Mouse (Mus musculus) T-helper 1 cell (primary cell): ENCODE measurements at regions not wholly inside any gene's neighbourhood (a gene's known extent, or its start where the extent isn't known, plus 50 kb on each side); places are given as distances from the start of the nearest gene placed in this dataset.

Experiments used
- in situ Hi-C: fragments of 300-600 bp; cut with MboI, MseI; formaldehyde crosslinking; loops from one replicate; pipeline ENCODE4 v1.15.1; 2025; ENCODE audit warnings: high pct_unique_total_duplicates

DNA sequence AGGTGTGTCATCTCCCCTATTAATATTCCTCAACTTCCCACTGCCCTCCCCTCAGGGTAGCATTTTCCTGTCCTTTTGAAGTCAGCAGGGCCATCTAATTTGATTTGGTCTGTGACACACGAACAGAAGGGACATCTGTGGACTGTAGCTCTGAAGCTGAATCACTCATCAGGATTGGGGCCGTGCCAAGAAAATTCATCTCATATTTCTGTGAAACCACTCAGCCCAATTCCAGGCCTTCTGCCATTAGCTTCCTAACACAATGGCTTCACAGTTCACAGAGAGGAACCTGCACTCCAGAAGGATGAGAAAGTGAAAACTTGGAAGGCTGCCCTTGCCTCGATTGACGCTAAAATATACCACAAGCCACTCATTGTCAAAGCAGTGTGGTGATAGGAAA lies 86.1 kb downstream of the Abhd5 start:
- in situ Hi-C loops = no loop called here

DNA sequence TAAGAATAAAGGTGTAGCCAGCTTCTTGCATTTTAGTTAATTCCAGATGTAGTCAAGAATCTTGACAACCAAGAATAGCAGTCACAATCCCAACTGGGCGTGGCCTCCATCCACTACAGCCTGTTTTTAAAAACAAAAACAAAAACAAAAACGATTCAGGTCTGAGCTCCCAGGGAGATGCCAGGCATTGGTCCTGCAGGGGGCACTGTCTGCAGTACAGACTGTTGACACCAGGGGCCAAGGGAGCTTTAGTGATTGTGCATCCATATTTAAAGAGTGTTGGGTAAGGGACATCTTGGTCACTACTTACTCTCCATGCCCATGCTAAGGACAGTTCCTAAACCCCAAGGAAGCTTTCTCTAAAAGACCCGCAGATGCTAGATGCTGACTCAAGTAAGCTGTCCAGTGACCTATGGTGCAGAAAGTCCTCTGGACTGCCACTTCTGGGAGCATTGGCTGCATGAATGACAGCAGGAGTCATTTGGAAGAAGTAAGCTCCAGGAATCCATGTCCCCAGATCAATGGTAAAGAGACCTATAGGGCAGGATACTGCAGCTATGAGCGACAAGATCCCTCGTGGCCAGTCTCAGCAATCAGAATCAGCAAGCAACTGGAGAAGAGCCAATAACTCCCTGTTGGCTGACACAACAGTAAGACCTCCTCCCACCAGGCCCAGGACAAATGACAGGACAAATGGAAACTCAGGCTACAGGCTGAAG lies 95.1 kb downstream of the Abhd5 start:
- in situ Hi-C loops = no loop called here

- in situ Hi-C loops = no loop called here
Observed at GRCm38 (mm10) chr9:122447568-122447967, 96.2 kb downstream of the Abhd5 start.

GRCm38 (mm10) chr9:122448342-122448741 lies 96.9 kb downstream of the Abhd5 start:
- in situ Hi-C loops = no loop called here

DNA sequence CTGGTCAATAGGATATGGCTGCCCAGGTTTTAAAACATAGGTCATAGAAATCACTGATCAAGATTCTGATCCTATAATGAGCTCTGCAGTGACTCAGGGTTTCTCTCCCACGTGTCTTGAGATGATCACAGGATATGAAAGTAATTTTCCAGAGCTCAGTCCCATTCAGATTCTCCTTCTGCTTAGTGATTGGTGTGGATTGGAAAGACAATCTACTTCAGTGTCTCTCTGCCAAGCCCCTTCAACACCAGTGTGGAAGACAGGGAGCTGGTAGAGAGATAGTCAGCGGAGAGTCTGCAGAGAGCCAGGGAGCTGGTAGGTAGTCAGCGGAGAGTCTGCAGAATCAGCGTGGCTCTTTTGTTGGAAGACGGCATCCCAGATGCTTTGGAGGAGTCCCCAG lies 99.1 kb downstream of the Abhd5 start:
- in situ Hi-C loops = no loop called here

- in situ Hi-C loops = no loop called here
Observed at GRCm38 (mm10) chr9:122455301-122455700, 103.9 kb downstream of the Abhd5 start.

DNA sequence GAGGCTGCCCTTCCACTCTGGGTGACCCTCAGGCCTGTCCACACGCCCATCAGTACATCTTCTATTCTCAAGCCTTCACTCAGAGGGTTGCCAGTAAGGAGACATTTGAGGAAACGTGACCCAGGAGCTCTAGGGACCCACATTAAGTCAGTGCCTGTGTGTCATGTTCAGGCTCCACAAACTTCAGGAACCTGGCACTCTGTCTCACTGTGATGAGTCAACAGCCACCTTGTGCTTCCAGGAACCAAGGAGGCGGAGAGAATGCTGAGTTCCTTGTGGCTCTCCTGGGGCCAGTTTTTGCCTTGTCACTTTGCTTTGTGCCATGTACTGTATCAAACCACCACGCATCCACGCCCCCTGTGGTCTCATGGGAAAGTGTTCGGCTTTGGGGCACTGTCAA lies 104.4 kb downstream of the Abhd5 start:
- in situ Hi-C loops = no loop called here

DNA sequence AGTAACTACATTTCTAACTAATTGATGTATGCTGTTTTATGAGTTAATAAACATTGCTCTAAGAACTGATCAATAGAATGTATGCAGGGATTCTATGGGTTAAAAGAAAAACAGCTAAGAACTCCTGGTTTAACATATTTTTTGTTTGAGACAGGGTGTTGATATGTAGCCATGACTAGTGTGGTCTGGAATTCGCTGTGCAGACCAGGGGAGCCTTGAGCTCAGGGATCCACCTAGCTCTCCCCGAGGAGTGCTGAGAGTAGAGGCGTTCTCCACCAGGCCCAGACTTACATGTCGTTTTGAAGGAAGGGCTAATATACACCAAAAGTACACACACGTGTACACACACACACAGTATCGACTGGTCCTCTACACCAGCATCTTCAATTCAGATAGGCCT lies 108.1 kb downstream of the Abhd5 start:
- in situ Hi-C loops = no loop called here

DNA sequence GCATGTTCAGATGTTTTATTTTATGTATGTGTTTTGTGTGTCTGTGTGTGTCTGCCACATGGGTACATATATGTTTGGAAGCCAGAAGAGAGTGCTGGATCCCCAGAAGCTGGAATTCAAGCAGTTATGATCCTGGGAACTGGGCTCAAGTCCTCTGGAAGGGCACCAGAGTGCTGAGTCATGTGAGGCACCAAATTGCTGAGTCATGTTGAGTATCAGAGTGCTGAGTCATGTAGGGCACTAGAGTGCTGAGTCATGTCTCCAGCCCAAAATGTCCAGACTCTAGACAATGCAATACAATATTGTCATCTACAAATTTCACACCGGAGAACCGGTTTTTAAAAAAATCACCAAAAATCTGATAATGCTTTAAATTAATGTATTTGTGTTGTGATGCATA lies 120.1 kb downstream of the Abhd5 start:
- in situ Hi-C loops = loop anchor here (5.0 kb wide), 1 partner anchor 266 kb away; no protein-coding TSS in a partner anchor

GRCm38 (mm10) chr9:122476356-122476755 lies 124.9 kb downstream of the Abhd5 start:
- in situ Hi-C loops = no loop called here

DNA sequence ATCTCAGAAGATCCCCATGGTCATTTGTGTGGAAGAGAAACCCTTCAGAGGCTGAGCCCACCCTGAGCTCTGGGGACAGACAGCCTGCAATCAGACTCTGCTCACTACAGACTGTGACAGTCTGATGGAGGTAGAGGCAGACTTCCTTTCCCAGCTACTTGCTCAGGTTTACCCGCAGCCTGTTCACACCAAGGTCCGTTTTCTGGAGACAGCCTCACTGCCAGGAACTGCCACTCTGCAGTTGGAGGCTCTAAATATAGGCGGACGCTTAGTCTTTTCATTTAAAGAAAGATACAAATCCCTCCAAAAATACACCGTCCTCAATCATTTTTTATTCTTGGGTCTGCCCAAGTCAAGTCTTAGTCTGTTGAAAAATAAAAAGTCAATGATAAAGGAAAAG lies 135.6 kb downstream of the Abhd5 start:
- in situ Hi-C loops = no loop called here

DNA sequence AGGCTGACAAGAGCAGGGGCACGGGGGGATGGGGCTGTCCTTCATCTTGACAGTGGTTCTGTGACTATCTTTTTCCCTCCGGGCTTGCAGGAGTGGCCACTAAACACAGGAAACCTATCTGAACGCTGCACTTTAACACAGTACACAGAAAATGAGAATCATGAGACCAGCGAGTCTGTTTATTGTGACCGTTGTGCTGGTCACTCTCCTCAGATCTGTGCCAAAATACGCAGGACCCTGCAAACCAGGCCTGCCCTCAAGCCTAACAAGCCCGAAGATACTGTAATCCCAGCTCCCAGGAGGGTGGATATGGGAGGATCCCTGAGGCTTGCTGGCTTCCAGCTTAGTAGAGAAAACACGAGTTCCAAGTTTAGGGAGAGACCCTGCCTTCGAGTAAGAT lies 143.3 kb downstream of the Abhd5 start:
- in situ Hi-C loops = no loop called here

DNA sequence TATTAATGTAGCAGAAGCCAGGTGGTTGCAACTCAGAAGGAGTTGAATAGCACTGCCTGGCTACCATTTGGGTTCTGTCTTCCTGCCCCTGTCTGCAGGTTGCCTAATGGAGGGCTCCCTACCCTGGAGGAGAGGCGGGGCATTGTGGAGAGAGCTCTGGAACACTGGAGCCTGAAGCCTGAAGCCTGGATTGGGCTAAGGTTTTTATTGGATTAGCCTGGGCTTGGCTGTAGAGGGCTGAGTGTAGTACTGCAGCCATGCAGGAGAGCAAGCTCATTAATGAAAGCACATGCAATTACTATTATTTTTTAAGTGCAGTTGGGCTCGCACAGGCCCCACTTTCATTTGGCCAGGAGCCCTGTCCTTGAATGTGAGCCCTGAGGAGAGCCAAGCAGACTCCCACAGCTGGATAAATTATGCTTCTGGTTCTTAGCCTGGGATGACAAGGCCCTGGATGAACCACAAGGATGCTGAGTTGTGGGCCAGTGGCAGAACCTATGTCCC lies 145.1 kb downstream of the Abhd5 start:
- in situ Hi-C loops = no loop called here

GRCm38 (mm10) chr9:122501864-122502341 lies 150.5 kb downstream of the Abhd5 start:
- in situ Hi-C loops = no loop called here

GRCm38 (mm10) chr9:122521569-122521968 lies 170.2 kb downstream of the Abhd5 start:
- in situ Hi-C loops = no loop called here

- in situ Hi-C loops = no loop called here
Observed at GRCm38 (mm10) chr9:122525621-122526055, 174.2 kb downstream of the Abhd5 start.

DNA sequence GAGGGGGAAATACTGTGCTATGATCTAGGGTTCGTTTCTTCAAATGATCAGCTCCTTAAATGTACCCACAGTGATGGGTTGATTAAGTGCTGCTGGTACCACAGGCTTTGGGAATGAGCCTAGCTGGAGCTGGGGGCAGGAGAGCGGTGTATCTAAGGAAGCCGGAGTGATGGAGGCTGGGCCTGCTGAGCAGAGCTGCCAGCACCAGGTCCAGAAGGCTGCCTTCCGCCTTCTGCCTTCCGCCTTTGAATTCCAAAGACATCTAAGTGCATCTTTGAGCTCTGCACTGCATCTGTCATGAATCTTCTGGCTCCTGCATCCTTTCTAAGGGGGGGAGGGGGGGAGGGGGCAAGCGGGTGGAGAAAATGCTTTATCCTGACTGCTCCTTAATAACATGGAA lies 176.9 kb downstream of the Abhd5 start:
- in situ Hi-C loops = no loop called here

DNA sequence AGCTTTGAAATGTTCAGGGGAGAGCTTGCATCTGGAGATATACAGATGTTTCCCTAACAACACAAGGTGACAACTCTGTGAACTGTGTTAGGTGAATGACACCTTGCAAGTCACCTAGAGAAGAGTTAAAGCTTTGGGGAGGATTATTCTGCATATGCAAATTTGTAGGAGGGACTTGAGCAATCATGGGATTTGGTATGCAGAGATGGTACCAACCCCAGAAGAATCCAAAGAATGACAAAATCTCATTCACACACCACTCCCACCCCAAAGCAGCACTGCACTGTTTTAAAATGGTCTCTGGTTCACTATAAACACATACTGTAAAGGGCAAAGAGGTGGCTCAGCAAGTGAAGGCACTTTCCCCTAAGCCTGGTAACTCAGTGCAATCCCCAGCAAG lies 178.3 kb downstream of the Abhd5 start:
- in situ Hi-C loops = loop anchor here (10.0 kb wide), 1 partner anchor 1725 kb away; no protein-coding TSS in a partner anchor

DNA sequence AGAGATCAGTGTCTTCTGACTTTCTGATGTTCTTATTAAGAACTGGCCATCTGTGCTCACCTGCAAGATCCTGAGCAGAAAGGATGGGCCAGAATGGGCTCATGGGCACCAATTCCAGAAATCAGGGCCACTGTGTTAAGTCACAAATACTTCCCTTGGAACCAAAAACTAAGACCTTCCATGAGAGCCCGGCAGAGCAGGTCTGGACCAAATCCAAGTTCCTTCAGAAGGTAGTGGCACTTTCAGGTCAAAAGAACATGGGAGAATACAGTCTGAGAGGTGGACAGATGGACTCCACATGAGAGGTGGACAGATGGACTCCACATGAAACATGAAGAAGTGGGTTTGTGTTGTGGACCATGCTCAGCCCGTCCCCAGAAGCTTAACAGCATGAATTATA lies 180.4 kb downstream of the Abhd5 start:
- in situ Hi-C loops = loop anchor here (10.0 kb wide), 1 partner anchor 1723 kb away; no protein-coding TSS in a partner anchor

GRCm38 (mm10) chr9:122534121-122534814 lies 182.9 kb downstream of the Abhd5 start:
- in situ Hi-C loops = loop anchor here (10.0 kb wide), 1 partner anchor 1721 kb away; no protein-coding TSS in a partner anchor

DNA sequence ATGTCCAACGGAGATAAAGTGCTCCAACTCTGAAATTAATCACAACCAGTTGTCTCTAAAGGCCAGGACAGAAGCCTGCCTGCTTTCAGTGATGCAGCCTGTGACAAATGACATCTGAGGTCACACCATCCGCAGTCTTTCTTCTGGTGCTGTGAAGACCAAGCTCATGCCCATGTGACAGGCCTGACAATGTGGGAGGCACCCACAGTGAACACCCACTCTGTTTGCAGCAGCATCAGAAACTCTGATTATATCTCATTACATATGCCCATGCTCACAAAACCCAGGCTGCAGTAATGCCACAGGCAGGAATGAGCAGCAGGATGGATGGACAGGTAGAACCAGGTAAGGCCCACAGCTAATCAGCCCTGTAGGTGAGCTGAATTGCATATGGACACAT lies 183.6 kb downstream of the Abhd5 start:
- in situ Hi-C loops = loop anchor here (10.0 kb wide), 1 partner anchor 1720 kb away; no protein-coding TSS in a partner anchor

DNA sequence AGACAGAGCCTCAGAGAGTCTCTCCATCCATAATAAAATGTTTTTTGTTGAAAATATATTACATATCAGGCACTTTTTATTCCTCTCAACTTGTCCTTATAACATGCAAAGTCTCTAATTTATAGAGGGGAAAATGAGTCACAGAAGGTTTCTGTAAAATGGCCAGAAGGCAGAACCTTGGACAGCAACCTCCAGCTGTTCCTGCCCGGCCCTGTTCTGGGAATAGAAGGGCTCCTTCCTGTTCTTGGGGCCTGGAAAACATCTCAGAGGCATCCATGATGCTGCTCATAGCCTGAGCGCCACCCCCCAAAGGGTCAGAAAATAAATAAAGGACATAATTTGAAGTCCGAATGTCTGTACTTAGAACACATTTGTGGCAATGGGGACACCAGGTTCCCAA lies 188.7 kb downstream of the Abhd5 start:
- in situ Hi-C loops = no loop called here

DNA sequence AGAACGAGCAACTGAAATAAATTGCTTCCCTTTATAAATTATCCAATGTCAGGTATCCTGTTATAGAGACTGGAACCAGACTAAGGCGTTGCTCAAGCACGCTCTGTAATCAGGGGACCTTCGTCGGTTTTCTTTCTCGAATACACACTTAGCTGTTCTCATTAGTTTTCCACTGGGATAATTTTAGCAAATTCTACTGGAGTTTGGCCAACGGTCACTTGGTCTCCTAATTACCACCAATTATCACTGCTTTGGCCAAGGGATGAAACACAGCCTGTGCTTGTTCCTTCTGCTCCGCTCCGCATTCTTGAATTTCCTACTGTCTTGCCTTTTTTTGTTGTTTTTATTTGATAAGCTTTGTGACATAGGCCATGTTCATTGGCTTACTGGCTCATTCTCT lies 191.1 kb upstream of the Topaz1 start:
- in situ Hi-C loops = no loop called here
